Mouse (Mus musculus) limb, embryonic 11.5 days (tissue): Measurements from ENCODE around the gene Pld1. TPM values are rescaled to one million over a fixed set of nuclear protein-coding genes. Genes with fewer than 3 reads are reported as not detected.

ENCODE experiments used
- ATAC-seq: fragments of 200-750 bp; cut with Nextera tagmentation; 2 replicates; pipeline ENCODE4 v1.8.0; 2017; ENCODE audit warnings: low read depth; ENCODE audit not compliant: insufficient number of reproducible peaks, low FRiP score, low TSS enrichment
- DNase-seq: peaks from one replicate; pipeline ENCODE4 v3.0.0-alpha.2; 2015; ENCODE audit warnings: low spot score
- H3K27ac ChIP-seq: fragments of 300-500 bp; sonication (generic); replicated peaks from 2 replicates; pipeline ENCODE4 v1.5.1; 2014; ENCODE audit warnings: low read depth, mild to moderate bottlenecking, low read length
- H3K27me3 ChIP-seq: fragments of 300-500 bp; sonication (generic); 2 replicates; pipeline ENCODE4 v1.6.1; 2014; ENCODE audit warnings: mild to moderate bottlenecking, low read length, mixed read lengths; ENCODE audit not compliant: control insufficient read depth, insufficient read depth
- H3K36me3 ChIP-seq: fragments of 300-500 bp; sonication (generic); 2 replicates; pipeline ENCODE4 v1.6.1; 2014; ENCODE audit warnings: mild to moderate bottlenecking, low read length, moderate library complexity, mixed read lengths; ENCODE audit not compliant: control insufficient read depth, insufficient read depth
- H3K4me1 ChIP-seq: fragments of 300-500 bp; sonication (generic); 2 replicates; pipeline ENCODE4 v1.6.1; 2014; ENCODE audit warnings: low read length, mixed read lengths; ENCODE audit not compliant: control insufficient read depth, insufficient read depth
- H3K4me2 ChIP-seq: fragments of 300-500 bp; sonication (generic); 2 replicates; pipeline ENCODE4 v1.6.1; 2014; ENCODE audit warnings: low read depth, mild to moderate bottlenecking, moderate library complexity; ENCODE audit not compliant: severe bottlenecking
- H3K4me3 ChIP-seq: fragments of 300-500 bp; sonication (generic); 2 replicates; pipeline ENCODE4 v1.5.1; 2014; ENCODE audit warnings: low read depth, low read length
- H3K9ac ChIP-seq: fragments of 300-500 bp; sonication (generic); 2 replicates; pipeline ENCODE4 v1.6.1; 2014; ENCODE audit warnings: mild to moderate bottlenecking, low read length
- H3K9me3 ChIP-seq: fragments of 300-500 bp; sonication (generic); 2 replicates; pipeline ENCODE4 v1.6.1; 2016; ENCODE audit warnings: low read length; ENCODE audit not compliant: control insufficient read depth
- WGBS: fragments of 180-500 bp; shearing (Covaris S2); extraction: QIAGEN DNeasy Blood & Tissue Kit; methylation state at CpG from one replicate; pipeline ENCODE4 v1.1.7; 2014; 5-methylcytosine and 5-hydroxymethylcytosine counted together
- polyA plus RNA-seq: library from polyadenylated mRNA; unstranded; fragments of >200 nt; fragmentation: Nextera tagmentation; extraction: Ambion mirVana; gene quantifications from 2 replicates; pipeline ENCODE4 v1.2.1, GENCODE M21; 2014

Gene Pld1
- polyA plus RNA-seq, 1 experiment from 2014 or later = 1.7 TPM

DNA sequence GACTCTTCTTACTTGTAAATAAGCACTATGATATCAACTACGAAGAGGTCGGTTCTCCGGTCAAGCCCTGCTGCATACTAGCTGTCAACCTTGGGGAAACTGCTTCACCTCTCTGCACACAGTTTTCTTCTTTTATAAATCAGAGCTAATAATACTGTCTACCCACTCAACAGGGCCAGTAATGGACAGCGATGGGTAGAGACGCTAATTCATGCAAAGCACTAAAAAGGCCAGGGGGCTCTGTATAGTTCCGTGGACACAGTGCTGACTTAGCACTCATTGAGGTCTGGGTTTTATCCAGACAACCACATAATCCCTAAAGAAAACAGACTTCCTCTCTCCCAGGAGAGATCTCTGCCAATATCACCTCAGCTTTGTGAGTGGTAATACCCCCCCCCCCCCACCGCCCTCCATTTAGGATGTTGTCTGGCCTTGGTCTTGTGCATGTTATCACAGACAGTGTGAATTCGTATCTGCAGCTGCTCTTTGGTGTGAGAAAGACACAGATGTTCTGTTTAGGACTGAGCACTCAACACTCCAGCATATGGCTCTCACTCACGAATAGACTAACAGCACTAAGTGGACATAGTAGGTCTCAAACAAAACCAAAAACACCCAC, 155.3 kb downstream of the Pld1 start:
- Histone ChIP-seq H3K4me2 (no peak overlapping the region), H3K4me3 (no peak overlapping the region), H3K9ac (no peak overlapping the region), H3K36me3 (no peaks in the 10 kb centered on the region), H3K27ac (no peak overlapping the region), H3K27me3 (no peaks in the 10 kb centered on the region), H3K9me3 (no peaks in the 10 kb centered on the region), H3K4me1 (0 out of 2 replicates have a peak, but pooled peaks cover under 1% of the 10 kb centered on the region)
- WGBS = 75% methylated on average over 9 of the region's 9 CpGs
- DNase-seq (no peak), ATAC-seq (no peak)

DNA sequence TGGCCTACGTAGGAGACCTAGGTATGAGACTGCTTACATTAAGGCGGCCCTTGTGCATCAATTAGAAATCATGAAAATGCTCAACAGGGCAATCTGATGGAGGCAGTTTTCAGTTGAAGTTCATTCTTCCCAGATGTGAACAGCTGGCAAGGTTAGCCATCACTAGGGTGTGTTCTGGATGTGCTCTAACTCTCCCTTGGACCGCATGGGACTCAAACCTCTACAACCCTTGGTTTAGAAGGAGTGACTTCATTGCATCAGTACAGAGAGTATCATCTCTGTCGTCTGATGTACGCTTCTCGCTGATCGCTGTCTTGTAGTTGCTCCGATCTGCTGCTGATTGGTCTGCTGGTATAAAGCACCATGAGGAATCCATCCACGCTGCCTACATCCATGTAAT, 157.0 kb downstream of the Pld1 start:
- Histone ChIP-seq H3K36me3 (no peaks in the 10 kb centered on the region), H3K27ac (no peak overlapping the region), H3K4me1 (no peaks in the 10 kb centered on the region), H3K9me3 (no peaks in the 10 kb centered on the region), H3K4me2 (no peak overlapping the region), H3K9ac (no peak overlapping the region), H3K4me3 (no peak overlapping the region), H3K27me3 (no peaks in the 10 kb centered on the region)
- no peak for ATAC-seq
- 94% methylated on average over 9 of the region's 9 CpGs for WGBS
- no peak for DNase-seq

DNA sequence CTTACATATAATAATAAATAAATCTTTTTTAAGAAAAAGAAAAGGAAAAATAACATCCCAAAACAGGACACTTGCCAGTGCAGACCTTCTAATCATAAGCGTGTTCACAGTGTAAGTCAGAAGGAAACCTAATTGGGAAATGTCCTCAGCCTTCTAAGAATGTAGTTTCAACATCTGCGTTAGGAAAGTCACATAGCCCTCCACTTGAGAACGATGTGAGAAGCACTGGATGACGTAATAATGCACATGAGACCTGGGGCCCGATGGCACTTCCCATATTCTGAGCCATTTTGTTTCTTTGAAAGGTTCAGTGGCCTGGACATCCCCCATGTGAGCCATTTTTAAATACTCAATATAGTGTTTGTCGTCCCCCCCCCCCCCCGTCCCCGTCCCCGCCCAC, 160.7 kb downstream of the Pld1 start:
- no peak overlapping the region for H3K27ac ChIP-seq
- 91% methylated on average over 8 of the region's 9 CpGs for WGBS
- no peak overlapping the region for H3K9ac ChIP-seq
- H3K27me3 ChIP-seq = no peaks in the 10 kb centered on the region
- H3K9me3 ChIP-seq = no peaks in the 10 kb centered on the region
- no peaks in the 10 kb centered on the region for H3K36me3 ChIP-seq
- H3K4me2 ChIP-seq = no peak overlapping the region
- no peak for ATAC-seq
- no peak overlapping the region for H3K4me3 ChIP-seq
- no peaks in the 10 kb centered on the region for H3K4me1 ChIP-seq
- no peak for DNase-seq

DNA sequence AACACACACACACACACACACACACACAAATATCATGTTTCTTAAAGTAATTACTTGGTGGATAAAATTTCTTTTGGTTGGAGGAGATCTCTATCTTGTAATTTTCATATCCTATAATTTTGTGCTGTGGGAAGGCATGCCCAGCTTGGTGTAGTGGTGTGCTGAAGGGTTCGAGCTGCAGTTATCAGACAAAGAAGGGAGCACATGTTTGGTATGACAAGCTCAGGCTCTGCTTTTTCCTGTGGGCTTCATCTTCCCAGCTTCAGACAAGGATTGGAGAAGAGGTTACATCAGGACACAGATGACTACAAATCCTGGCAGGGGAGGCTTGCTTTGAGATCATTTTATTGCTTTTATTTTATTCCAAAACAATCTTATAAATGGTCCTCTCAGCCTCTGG, 166.5 kb downstream of the Pld1 start:
- DNase-seq (no peak), ATAC-seq (no peak)
- no peaks in the 10 kb centered on the region for H3K27me3 ChIP-seq

DNA sequence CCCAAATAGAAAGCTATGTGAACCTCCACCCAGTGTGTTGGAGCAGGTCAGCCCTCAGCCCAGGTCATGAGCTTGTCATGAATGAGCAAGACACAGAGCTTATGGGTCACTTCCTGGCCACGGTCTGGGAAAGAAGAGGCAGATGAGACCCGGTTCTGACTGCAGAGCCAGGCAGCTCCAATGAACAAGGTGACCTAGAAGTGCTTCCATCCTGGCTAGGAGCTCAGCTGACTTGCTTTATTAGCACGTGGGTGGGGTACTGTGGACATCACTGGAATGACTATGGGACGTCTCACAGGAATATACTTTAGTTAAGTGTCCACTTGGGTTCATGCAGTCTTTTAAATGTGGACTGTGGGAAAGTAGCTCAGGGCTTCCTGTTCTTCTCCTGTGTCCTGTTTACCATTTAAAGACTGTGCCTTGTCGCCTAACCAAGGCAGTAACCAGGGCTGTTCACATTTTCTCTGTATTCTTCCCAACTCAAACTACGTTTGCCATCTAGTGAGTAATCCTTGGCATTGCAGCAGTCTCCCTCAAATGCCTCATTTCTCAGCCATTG, 169.0 kb downstream of the Pld1 start:
- Histone ChIP-seq H3K27me3 (no peaks in the 10 kb centered on the region), H3K9me3 (no peaks in the 10 kb centered on the region), H3K36me3 (no peaks in the 10 kb centered on the region), H3K4me3 (no peak overlapping the region), H3K9ac (no peak overlapping the region), H3K27ac (no peak overlapping the region), H3K4me2 (no peak overlapping the region), H3K4me1 (no peaks in the 10 kb centered on the region)
- DNase-seq = peak; percentile 54
- 49% methylated on average over 6 of the region's 6 CpGs for WGBS
- no peak for ATAC-seq

More for the DNA sequence above, 166.5 kb downstream of the Pld1 start:
- H3K9me3 ChIP-seq = no peaks in the 10 kb centered on the region
- no peak overlapping the region for H3K27ac ChIP-seq
- H3K4me3 ChIP-seq = no peak overlapping the region
- no peak overlapping the region for H3K9ac ChIP-seq
- 85% methylated on average over 1 of the region's 1 CpGs for WGBS
- H3K4me2 ChIP-seq = no peak overlapping the region
- H3K4me1 ChIP-seq = no peaks in the 10 kb centered on the region
- no peaks in the 10 kb centered on the region for H3K36me3 ChIP-seq

DNA sequence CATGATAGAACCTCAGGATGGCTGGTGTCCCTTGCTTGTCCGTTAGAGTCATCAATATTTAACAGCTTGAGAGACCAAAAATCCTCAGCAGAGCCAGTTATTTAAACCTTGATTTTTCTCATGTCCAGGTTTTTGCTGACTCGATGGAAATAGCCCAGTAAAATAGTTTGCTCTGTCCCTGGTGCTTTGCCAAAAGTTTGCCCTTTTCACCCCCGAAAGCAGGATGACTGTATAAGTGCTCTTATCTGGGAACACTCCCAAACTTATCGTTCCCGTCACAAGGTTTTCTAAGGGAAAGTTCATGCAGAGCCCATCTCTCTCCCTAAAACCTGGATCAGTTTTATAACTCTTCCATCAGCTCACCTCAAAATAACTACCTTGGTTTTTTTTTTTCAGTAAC, 173.0 kb downstream of the Pld1 start:
- Histone ChIP-seq H3K9me3 (no peaks in the 10 kb centered on the region), H3K27ac (no peak overlapping the region), H3K27me3 (no peaks in the 10 kb centered on the region), H3K36me3 (no peaks in the 10 kb centered on the region), H3K9ac (no peak overlapping the region), H3K4me3 (no peak overlapping the region), H3K4me2 (no peak overlapping the region), H3K4me1 (no peaks in the 10 kb centered on the region)
- DNase-seq (no peak), ATAC-seq (no peak)
- 82% methylated on average over 5 of the region's 5 CpGs for WGBS

DNA sequence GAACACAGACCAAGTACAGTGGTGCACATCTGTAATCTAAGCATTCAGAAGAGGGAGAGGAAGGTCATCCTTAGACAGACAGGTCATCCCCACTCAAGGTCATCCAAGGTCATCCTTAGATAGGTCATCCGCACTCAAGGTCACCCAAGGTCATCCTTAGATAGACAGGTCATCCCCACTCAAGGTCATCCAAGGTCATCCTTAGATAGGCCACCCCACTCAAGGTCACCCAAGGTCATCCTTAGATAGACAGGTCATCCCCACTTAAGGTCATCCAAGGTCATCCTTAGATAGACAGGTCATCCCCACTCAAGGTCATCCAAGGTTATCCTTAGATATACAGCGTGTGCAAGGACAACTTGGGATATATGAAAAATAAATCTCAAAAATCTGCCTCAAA, 175.4 kb downstream of the Pld1 start:
- ATAC-seq = no peak
- 87% methylated on average over 2 of the region's 2 CpGs for WGBS
- Histone ChIP-seq H3K9ac (no peak overlapping the region), H3K9me3 (no peaks in the 10 kb centered on the region), H3K4me1 (no peaks in the 10 kb centered on the region), H3K4me2 (no peak overlapping the region), H3K27me3 (no peaks in the 10 kb centered on the region), H3K36me3 (no peaks in the 10 kb centered on the region), H3K27ac (no peak overlapping the region), H3K4me3 (no peak overlapping the region)
- DNase-seq = no peak

DNA sequence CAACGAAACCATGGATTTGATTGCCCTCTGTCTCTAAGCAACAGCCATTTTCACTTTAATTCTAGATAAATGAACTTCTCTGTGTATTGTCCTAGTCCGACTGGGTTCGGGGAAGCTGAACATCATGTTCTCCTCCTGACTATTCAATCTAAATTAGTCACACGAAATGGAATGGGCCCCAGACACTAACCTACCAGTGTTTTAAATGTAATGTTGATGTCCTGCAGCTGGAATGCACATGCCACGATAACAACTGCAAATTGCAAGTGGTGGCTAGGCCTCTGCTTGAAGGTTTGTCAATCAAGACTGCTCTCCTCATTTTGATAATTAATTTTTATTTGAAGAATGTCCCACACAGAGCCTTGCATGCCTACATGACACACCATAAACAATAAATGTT, 203.2 kb downstream of the Pld1 start:
- no peak overlapping the region for H3K4me2 ChIP-seq
- 85% methylated on average over 5 of the region's 5 CpGs for WGBS
- H3K4me3 ChIP-seq = no peak overlapping the region
- DNase-seq = no peak
- H3K9me3 ChIP-seq = no peaks in the 10 kb centered on the region
- no peaks in the 10 kb centered on the region for H3K27me3 ChIP-seq
- H3K9ac ChIP-seq = no peak overlapping the region
- no peaks in the 10 kb centered on the region for H3K36me3 ChIP-seq
- ATAC-seq = no peak
- no peaks in the 10 kb centered on the region for H3K4me1 ChIP-seq
- H3K27ac ChIP-seq = no peak overlapping the region

DNA sequence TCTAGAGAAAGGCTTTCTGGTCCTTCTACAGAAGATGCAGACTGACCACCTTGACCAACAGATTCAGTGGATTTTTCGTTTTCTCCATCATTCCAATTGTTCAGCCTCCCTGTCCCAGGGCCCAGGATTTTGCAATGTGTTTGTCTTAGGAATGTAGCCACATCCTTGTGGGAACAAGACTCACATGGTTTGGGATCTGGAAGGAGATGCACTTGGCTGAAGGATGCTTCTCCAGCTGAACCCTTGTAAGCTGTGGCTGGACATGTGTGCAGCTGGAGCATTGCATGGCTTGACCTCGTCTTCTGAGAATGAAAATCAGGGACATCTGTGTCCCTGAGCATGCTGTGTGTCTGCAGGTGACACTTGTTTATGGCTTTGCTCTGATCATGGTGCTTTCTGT, 203.6 kb downstream of the Pld1 start:
- DNase-seq (no peak), ATAC-seq (no peak)
- H3K4me2 ChIP-seq = no peak overlapping the region
- H3K4me3 ChIP-seq = no peak overlapping the region
- H3K27ac ChIP-seq = no peak overlapping the region
- H3K9me3 ChIP-seq = no peaks in the 10 kb centered on the region
- no peaks in the 10 kb centered on the region for H3K36me3 ChIP-seq
- H3K4me1 ChIP-seq = no peaks in the 10 kb centered on the region
- H3K27me3 ChIP-seq = no peaks in the 10 kb centered on the region
- no peak overlapping the region for H3K9ac ChIP-seq
- WGBS = 69% methylated on average over 2 of the region's 2 CpGs
